1 mouse cellular context compared by ENCODE assay signal in genomic region chr6:115946389-115946788, GRCm38 (mm10).
TF ChIP-seq lines count a peak whose summit lies in the region.

No protein-coding gene starts in this region.

TF ChIP-seq in CH12.LX, 34 proteins besides CTCF, POLR2A, EP300 and RAD21 (continued from another document):
- TF ChIP-seq CHD1 (IDR thresholded peaks at IDR 0.05; ENCODE audit: low read depth, low read length) (no peak), RCOR1 (conservative IDR thresholded peaks at IDR 0.05; ENCODE audit: low read depth, low read length) (no peak), JUN (IDR thresholded peaks at IDR 0.05; ENCODE audit: insufficient read depth, low read depth, low read length) (no peak), MYC (IDR thresholded peaks at IDR 0.05; ENCODE audit: low read depth, low read length) (no peak), ETS1 (conservative IDR thresholded peaks at IDR 0.05; ENCODE audit: low read depth, low read length) (peak; percentile 75), JUND (conservative IDR thresholded peaks at IDR 0.05; ENCODE audit: low read depth, low read length) (0 out of 2 replicates have a peak, but pooled peaks have one; percentile 27), MXI1 (IDR thresholded peaks at IDR 0.05; ENCODE audit: low read depth, low read length) (no peak; the same call in none of the 2 replicates), ZC3H11A (IDR thresholded peaks at IDR 0.05; ENCODE audit: low read depth, low read length) (no peak), USF2 (conservative IDR thresholded peaks at IDR 0.05; ENCODE audit: low read depth, low read length) (no peak), SIN3A (IDR thresholded peaks at IDR 0.05; ENCODE audit: low read length) (peak; percentile 74; the same call in 1 of the 2 replicates), PAX5 (IDR thresholded peaks at IDR 0.05; ENCODE audit: low read length) (no peak), ZNF384 (IDR thresholded peaks at IDR 0.05; ENCODE audit: low read depth, low read length) (no peak; the same call in 1 of the 2 replicates), KAT2A (IDR thresholded peaks at IDR 0.05; ENCODE audit: insufficient replicate concordance, low read length) (no peak), MEF2A (IDR thresholded peaks at IDR 0.05; ENCODE audit: borderline replicate concordance, low read depth, low read length) (peak; percentile 24; the same call in 1 of the 2 replicates), IRF4 (IDR thresholded peaks at IDR 0.05; ENCODE audit: low read depth, low read length) (peak; percentile 69; the same call in 1 of the 2 replicates), ZMIZ1 (IDR thresholded peaks at IDR 0.05; ENCODE audit: low read depth, low read length) (no peak), UBTF (IDR thresholded peaks at IDR 0.05; ENCODE audit: low read depth, low read length) (no peak), ELF1 (IDR thresholded peaks at IDR 0.05; ENCODE audit: low read depth, low read length) (no peak), NELFE (IDR thresholded peaks at IDR 0.05; ENCODE audit: low read depth, low read length) (no peak), POLR2AphosphoS2 (IDR thresholded peaks at IDR 0.05; ENCODE audit: low read depth, low read length) (no peak), TBP (conservative IDR thresholded peaks at IDR 0.05; ENCODE audit: low read depth, low read length) (no peak), E2F4 (IDR thresholded peaks at IDR 0.05; ENCODE audit: insufficient replicate concordance, low read depth, low read length) (no peak), USF1 (IDR thresholded peaks at IDR 0.05; ENCODE audit: low read depth, low read length) (no peak)
